Mouse (Mus musculus): Measurements from ENCODE around the gene Slc6a12. TPM values are rescaled to one million over a fixed set of nuclear protein-coding genes. Genes with fewer than 3 reads are reported as not detected.

The Slc6a12 gene
- not detected for total RNA-seq (2023)

GRCm38 (mm10) chr6:121343026-121343770 lies at the start of gene Slc6a12:
Slc6a12 (plus strand) TSS chr6:121343076.

GRCm38 (mm10) chr6:121299954-121300353 lies 42.9 kb upstream of the Slc6a12 start, which contains the start of gene Slc6a13:
Slc6a13 (plus strand) TSS chr6:121300227.

Other genes starting within 250 kb of the Slc6a12 start
- gene Mical3, start 212.1 kb upstream of the Slc6a12 start, total RNA-seq (2023): 52.7 TPM
- 6.8 TPM for gene Pex26, start 159.4 kb upstream of the Slc6a12 start, total RNA-seq (2023)
- gene Tuba8, start 132.4 kb upstream of the Slc6a12 start, total RNA-seq (2023): not detected
- gene Usp18, start 97.2 kb upstream of the Slc6a12 start, total RNA-seq (2023): 13.4 TPM
- gene Slc6a13, start 42.8 kb upstream of the Slc6a12 start, total RNA-seq (2023): 0.23 TPM
- not detected for gene Iqsec3, start 130.6 kb downstream of the Slc6a12 start, total RNA-seq (2023)